Mouse (Mus musculus) kidney, postnatal 14 days (tissue): ENCODE results near the gene Arnt.
A peak's percentile ranks its signal among the peaks of the same experiment; 100 is the strongest.

ENCODE experiments used
- DNase-seq: peaks from one replicate; pipeline ENCODE4 v3.0.0; 2022; ENCODE audit warnings: mixed read lengths

Arnt gene

DNA sequence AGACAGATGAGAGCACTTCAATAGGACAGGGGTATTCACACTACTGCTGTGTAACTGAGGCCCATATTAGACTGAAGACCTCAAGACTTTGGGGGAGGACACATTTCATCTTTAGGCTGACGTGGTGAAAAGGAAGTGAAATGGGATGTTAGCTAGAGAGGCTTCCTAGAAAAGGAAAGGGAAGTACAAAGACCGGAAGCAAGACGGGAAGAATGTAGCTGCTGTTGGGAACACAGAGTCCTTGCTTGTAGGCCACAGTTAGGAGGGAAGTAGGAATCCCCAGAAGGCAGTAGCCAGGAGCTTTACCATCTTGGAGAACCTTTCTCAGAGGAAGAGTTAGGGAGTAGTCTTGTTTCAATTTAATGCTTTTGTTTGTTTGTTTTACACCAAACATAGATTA lies 23.6 kb downstream of the Arnt start:
- no peak for DNase-seq

DNA sequence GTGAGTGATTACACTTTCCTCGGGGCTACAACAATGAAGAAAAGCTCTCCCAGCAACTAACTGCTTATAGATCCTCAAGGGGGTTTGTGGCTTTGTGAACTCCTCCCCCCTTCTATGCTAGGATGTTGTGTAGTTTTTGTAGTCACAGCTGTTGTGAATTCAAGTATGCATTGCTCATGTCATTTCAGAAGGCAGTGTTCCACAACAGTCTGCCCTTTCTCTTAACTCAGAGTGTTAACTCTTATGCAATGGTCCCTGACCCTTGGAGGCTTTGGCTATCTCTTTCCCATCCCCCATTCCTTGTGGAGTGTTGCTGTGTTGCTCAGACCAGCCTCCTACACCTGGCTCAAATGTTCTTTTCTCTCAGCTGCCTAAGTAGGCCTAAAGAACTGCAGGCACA lies 25.2 kb downstream of the Arnt start:
- no peak for DNase-seq

DNA sequence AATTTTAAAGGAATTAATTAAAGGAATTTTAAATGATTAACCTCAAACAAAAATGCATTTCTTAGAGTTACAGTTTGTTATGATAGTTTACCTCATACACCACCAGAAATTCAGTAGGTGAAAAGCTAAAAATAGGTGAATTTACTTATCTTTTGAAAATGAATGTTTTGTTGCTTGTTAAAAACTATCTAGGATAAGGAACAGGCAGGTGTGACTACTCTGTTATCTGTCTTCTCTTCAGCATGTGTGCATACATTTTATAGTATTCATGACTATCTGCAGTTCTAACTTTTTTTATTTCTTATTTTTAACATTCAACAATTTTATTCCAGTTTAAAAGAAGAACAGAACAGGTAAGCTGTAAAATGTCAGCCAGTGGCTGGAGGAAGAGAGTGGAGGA lies 29.7 kb downstream of the Arnt start:
- no peak for DNase-seq

DNA sequence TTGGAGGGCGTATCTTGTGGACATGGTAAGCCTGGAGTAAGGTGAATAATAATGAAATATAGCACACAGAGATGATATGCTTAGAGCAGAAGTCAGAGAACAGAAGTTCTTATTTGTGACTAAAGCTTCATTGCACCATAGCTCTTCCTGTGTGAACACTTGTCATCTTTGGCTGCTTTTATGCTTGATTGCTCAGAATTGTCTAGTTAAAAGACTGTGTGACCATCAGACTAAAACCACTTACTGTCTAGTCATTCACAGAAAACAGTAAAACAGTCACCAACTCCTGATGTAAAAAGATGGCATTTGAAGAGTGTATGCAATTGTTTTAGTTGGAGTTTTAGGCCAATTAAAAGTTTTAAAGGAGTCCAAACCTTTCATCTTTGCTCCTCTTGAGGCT lies 44.8 kb downstream of the Arnt start:
- no peak for DNase-seq

DNA sequence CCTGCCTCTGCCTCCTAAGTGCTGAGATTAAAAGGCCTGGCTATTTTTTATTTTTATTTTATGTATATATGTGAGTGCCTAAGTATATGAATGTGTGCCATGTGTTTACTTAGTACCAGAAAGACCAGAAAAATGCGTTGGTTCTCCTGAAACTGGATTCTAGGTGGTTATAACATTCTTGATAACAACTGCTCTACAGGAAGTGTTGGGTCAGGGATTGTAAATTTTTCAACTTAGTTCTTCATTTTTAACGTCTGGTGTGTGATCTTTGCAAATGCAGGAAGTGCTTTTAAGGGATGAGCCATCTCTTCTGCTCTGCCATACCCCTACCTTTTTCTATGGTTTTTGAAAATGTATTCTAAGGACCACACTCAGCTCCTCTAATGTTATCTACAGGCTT lies 52.2 kb downstream of the Arnt start:
- DNase-seq = no peak

DNA sequence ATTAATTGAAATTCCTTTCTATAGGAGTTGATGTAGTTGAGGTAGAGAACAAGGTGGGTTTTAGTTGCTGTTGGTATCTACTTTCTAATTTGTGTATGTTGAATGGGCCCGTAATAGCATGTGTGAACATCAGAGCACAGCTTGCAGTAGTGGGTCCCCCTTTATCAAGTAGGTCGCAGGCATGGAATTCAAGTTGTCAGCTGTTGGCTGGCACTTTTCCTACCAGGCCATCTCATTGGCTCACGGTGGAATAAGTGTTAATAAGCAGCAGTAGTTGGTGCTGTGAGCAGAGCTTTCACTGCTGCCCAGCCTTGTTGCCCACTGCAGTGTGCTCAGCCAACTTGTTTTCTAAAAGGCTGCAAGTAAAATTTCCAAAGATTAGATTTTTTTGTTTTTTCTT lies 54.5 kb downstream of the Arnt start:
- no peak for DNase-seq

DNA sequence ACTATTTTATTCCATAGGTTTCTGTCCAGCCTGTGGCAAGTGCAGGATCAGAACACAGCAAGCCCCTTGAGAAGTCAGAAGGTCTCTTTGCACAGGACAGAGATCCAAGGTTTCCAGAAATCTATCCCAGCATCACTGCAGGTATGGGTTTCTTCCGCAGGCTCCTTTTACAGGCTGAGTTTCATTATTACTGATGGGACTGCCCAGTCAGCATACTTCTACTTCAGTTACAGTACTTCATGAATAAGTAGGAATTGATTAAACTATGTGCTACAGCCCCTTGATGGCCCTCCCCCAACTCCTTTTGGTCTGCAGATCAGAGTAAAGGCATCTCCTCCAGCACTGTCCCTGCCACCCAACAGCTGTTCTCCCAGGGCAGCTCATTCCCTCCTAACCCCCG lies 56.0 kb downstream of the Arnt start:
- DNase-seq = no peak

DNA sequence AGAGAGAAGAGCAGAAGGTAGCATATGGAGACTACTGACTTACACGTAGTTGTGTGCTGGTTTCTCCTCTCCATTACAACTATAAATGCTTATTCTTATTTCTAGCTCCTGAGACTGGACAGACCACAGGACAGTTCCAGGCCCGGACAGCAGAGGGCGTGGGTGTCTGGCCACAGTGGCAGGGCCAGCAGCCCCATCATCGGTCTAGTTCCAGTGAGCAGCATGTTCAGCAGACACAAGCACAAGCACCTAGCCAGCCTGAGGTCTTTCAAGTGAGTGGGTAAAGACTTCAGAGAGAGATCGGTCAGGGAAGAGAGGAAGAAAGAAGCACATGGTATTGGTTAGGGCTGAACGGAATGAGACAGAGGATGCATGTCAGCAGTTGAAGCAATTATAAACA lies 60.2 kb downstream of the Arnt start:
- DNase-seq = peak; percentile 41

DNA sequence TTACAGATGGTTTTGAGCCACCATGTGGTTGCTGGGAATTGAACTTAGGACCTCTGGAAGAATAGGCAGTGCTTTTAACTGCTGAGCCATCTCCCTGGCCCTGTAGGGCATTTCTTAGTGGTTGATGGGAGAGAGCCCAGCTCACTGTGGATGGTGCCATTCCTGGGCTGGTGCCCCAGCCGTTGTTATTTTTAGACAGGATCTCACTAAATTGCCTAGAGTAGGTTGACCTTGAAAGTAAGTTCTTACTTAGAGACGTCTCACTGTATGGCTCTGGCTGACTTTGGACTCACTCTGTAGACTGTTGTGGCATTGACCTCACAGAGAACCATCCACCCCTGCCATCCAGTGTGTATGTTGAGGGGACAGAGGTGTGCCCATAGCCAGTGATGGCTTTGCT lies 64.0 kb downstream of the Arnt start:
- DNase-seq = no peak

DNA sequence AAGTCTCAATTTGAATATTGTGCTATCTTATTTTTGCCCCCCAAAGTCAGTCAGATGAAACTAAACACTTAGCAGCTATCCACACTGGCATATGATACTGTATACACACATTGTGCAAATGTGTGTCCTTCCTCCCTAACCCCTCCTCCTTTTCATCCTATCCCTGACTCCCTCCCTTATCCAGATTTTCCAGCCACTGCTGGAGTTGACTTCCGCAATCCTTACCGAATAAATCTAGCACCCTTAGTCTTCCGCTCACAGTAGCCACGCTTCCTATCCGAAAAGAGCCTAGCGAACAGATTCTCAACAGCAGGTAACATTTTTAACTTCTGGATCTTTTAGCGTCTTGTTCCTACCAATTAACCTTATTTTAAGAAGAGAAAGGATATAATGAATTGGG lies 64.8 kb downstream of the Arnt start, which contains the start of gene Ctsk:
TSS of gene Ctsk (plus strand) at position 233 of the 400 bp plus-strand sequence.
- peak; percentile 17 for DNase-seq

DNA sequence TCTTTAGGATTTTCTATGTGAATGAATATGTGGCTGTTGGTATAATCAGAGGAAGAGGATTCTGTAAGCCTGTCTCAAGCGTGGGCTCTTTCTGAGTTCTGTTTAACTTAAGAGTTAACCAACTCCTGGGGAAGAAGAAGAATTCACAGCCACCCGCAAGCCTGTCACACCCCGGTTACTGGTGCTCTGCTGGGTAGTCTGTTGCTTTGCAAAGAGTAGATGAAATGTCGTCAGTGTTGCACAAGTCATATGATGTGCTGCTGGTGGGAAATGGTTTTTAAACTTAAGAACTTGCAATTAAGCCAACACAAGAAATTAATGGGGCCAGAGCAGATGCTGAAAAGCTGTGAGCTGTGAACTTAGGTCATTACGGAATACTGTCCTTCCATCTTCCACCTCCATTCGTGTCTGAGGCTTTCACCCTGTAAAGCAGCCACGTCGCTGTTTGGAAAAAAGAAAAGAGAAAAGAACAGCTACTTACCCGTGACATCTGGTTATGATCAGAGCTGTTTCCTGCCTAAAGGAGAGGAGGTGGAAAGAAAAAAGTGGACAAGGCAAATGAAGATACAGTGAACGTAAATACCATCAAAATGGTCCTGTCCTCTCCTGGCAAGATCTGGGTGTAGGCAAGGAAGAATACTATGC lies 65.4 kb downstream of the Arnt start:
- DNase-seq = no peak

DNA sequence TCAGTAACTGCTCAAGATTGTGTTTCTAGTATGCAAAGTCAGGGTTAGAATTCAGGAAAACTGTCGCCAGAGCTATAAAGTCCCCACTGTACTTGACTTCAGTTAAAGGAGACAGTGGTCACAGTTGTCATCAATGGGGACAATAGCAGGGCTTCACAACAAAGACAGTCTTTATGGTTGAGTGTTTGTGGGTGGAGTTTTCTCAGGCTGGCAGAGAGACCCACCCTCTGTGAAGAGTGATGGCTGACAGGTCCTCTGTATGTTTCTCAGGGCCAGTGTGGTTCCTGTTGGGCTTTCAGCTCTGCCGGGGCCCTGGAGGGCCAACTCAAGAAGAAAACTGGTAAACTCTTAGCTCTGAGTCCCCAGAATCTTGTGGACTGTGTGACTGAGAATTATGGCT lies 68.1 kb downstream of the Arnt start:
- DNase-seq = no peak

DNA sequence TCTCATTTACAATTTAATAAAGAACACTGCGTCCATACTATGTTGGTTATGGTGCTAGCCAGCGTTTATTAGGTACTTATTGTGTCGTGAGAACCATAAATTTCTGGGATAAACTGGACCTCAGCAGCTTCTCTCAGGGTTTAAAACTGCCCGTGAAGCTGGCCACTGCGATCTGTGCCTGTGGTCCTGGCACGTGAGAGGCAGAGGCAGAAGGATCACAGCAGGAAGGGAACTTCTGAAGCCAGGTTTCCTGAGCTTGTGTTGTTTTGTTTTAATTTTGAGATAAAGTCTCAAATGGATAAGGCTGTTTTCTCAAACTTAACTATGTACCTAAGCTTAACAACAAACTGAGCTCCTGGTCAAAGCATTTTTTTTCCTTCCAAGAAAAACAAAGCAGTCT lies 75.2 kb downstream of the Arnt start:
- no peak for DNase-seq

DNA sequence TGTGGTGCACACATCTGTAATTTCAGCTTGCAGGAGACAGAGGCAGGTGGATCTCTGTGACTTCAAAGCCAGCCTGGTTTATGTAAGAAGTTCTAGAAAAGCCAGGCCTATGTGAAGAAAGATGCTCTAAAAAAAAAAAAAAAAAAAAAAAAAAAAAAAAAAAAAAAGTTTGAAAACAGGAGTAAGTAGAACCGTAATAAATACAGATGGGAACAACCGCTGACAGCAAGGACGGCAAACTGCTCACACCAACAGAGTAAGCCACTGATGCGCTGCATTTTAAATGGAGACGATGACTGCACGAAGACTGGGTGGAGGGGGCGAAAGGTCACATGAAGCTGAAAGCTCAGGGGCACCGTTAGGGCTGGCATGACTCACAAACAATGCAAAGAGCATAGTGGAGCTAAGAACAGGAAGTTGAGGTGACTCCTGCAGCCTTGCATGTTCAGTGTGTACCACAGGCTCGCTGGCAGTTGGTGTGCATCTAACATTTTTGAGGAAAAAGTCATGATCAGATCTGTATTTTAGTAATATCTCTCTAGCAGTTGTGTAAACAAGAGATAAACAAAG lies 77.5 kb downstream of the Arnt start:
- DNase-seq = no peak

DNA sequence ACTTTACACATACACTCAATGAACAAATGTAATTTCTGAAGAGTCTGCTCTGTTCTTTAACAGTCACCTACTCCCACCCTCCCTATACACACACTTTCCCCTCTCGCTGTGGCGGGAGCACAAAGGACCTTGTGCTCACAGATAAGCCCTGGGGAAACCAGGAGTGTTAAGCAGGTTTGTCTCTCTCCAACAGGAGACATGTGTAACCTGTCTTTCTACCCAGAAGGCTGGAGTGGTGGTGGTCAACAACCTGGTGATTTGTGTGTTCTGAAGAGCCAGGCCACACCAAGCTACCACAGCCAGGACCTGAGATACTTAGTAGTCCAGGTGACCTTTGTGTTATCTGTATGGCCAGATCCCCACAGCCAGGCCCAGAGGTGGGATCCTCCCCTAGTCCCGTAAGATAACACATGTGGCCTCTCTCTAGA lies 82.4 kb downstream of the Arnt start:
- DNase-seq = no peak

DNA sequence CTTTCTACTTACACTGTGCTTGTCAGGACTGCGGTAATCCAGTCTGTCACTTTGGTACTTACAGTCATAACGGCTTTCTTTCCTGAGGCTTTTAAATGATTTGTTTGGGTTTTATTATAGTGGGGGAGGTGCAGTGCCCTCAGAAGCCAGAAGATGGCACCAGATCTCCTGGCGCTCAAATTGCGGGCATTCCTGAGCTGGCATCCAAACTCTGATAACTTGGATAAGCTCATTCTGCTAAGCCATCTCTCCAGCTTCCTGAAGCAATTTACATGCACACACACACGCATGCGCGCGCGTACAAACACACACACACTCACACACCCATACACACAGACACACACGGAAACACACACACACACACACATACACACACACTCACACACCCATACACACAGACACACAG lies 83.3 kb downstream of the Arnt start:
- DNase-seq = peak; percentile 76

DNA sequence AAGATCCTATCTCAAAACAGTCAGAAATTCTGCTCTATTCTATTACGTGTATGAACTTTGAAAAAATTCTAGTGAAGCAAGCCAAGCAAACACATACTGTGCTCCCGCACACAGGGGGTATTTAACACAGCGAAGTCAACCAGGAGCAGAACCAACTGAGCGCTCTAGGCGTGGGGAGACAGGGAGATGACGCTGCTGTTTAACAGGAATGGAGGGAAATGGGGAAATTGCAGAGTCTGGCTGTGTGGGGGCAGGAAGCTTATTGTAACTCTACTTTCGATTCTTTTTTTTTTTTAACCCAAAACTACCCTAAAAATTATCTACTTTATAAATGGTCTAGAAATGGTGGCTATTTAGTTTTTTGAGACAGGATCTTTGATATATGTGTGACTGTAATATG lies 84.7 kb downstream of the Arnt start:
- no peak for DNase-seq

DNA sequence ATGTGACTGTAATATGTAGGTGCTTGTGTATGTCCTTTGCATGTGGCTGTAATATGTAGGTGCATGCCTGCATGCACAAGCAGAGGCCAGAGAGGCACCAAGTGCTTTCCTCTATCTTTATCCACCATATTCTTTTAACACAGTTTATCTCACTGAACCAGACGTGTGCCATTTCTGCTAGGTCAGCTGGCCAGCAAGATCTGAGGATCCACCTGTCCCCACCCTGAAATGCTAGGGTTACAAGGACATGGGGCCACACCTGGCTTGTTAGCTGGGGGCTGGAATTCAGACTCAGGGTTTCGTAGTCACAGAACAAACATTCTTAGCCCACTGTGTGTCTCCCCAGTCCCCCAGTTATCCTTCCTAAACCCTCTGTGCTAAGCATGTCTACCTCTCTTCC lies 85.1 kb downstream of the Arnt start:
- DNase-seq = no peak

DNA sequence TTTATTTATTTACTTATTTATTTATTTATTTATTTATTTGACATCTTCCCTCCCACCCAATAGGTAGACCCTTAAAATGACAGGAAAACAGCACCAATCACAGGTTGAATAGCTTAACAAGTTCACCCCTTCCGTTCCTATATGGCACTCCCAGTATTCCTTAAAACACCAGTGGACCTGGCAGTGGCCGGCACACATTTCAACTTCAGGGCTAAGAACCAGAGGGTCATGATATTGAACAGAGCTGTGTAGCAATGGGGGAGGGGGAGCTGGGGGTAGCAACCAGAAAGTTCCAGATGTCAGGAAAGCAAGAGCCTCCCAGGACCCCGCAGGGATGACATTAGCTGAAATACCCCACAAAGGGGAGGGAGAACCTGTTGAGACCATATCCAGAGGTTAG lies 85.9 kb downstream of the Arnt start:
- no peak for DNase-seq

DNA sequence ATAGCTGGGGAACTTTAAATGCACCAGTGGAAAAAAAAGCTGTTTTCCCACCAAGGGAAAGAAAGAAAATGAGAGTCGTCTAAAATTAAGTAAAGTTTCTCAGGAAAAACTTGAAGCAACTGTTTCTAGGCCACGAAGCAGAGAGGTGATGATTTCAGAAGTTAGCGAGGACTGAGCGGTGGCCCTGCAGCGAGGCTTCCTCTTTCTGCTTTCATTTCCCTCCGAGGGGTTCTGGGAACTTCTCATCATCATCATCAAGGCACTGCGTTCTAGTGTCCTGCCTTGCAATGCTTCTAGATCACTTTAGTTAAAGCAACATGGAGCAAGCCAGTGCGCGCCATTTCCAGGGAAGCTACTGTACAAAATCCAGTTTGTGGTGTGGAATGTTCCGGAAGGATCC lies 87.0 kb downstream of the Arnt start:
- DNase-seq = no peak

DNA sequence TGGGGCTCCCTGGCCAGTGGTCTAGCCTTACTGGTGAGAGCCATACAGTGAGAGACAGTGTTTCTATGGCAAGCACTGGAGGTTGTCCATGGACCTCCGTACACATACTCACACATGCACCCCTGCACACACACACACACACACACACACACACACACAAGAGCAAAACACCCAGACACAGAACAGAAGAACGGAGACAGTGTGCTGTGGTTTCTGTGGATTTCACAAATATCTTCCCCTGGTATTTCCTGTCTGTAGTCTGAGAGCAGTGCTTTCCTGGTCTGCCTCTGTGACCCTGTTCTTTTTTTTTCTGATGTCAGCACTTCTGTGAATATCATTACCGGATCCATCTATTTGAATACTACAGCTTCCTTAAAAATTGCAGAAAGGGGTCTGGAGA lies 89.5 kb downstream of the Arnt start:
- peak; percentile 40 for DNase-seq

DNA sequence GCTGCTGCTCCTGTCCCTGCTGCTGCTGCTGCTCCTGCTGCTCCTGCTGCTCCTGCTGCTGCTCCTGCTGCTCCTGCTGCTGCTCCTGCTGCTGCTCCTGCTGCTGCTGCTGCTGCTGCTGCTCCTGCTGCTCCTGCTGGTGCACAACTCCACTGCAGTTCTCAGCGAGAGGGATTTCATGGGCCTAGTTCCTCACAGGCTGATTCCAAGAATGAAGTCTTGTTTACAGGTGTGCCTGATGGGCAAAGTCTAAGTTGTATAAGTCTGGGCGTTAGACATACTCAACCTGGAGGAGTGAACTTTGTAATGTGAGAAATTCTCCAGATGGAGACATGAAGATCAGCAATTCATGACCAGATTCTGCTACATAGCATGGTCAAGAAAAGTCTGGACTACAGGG lies 90.5 kb downstream of the Arnt start:
- peak; percentile 15 for DNase-seq

DNA sequence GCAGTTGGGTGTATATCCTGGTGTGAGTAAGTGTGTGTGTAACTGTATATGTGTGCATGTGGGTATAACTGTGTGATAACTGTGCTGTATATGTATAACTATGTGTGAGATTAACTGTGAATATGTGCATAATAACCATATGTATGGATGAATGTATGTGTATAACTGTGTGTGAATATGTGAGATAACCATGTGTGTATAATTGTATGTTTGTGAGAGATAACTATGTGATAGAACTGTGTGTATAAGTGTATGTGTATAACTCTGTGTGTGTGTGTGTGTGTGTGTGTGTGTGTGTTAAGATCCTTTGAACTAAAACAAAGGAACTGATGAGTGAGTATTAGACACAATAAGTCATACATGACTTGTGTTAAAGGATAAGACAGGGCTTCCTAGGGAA lies 91.9 kb downstream of the Arnt start:
- DNase-seq = no peak

DNA sequence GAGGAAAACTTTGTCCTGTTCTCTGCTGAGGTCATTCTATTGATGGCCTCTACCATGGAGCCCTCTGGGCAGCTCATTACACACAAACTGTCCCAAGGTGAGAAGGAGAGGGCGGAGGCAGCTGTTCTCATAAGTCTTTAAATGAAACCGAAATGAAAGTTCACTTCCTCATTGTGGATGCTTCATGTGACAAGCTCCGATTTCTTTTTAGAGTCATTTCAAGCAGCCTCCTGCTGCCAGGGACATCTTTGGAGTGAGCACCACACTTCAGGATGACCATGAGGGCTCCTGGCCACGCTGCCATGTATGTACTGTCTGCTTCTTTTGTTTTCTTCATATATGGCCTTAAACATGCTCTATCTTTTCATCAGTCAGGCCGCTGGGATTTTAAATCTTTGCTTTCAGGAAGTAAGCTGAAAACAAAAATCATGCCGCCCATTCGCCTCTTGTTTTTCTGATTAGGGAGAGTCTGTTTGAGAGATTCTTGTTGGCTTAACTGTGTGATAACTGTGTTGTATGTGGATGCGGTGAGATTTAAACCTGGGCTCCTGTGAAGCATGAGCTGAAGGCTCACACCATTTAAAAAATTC lies 92.5 kb downstream of the Arnt start, which contains the start of gene Ctss:
TSS of gene Ctss (plus strand) at position 165 of the 590 bp plus-strand sequence.
- no peak for DNase-seq

DNA sequence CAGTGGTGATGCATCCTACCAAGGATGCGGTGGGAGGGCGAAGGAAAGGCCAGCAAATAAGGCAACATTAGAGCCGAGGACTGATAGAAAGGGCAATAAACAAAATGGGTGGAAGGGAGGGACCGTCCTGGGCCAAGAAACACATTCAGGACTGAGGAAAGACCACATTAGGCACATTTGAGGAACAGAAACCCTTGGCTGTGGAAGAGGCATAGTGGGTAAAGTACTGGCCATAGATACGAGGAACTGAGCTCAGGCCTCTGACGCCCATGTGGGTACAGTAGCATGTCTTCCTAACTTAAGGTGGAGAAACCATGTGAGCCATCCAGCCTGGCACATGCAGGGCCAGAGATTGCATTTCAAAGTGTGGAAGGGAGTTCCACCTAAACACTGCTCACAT lies 95.6 kb downstream of the Arnt start:
- no peak for DNase-seq
